Mouse (Mus musculus): ENCODE data around the gene Rfx4. TPM values are rescaled to one million over a fixed set of nuclear protein-coding genes. Genes with fewer than 3 reads are reported as not detected.

Rfx4 gene
- total RNA-seq, 1 experiment from 2014 or later: not detected

DNA sequence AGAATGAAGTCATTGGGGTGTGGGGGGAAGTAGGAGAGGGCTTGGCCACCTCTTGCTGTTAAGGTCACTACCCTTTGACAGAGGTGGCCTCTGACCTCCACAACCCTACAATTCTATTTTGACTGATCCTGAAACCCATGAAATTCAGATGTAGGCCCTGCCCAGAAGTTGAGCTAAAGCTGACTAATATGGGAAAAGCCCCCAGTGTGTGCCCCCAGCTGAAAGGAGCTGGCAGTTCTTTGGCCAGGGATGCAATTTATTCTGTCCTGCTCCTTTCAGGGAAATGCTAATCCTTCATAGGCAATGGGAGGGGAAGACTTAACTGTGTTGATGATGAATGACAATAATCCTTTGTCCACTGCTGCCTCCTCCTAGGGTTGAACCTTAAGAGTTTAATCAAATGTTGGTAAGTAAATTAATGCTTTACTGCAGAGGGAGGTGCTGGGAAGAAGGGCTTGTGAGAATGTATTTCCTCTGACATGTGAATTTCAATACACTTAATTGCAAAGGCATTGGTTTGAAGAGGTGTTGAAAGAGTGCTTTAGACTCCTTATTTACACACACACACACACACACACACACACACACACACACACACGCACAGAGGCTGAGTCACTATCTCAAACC is 155.0 kb downstream of the Rfx4 start:
- no peak for ATAC-seq (replicated peaks in 1 of 2; ENCODE audit: insufficient read depth in 1 of 2, low FRiP score in 2 of 2, low TSS enrichment in 1 of 2, low read depth in 1 of 2, poor library complexity in 2 of 2, severe bottlenecking in 2 of 2)

DNA sequence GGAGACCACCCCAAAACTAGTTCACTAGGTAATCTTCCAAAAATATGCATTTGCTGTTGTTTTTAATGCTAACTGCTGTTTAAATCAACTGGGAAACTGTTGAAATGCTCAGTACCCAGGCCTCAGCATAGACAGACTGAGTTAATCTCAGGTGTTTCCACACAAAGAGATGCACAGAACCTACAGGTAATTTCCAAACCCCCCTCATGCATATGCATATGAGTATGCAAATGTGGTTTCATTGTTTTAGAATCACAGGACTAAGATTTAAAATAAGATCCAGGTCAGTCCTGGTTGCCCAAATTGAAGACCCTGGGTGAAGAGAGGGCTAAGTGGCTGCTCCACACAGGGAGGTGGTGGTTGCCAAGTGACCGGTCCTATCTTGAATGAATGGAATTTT is 157.3 kb downstream of the Rfx4 start:
- no peak for ATAC-seq (replicated peaks in 1 of 2; ENCODE audit: insufficient read depth in 1 of 2, low FRiP score in 2 of 2, low TSS enrichment in 1 of 2, low read depth in 1 of 2, poor library complexity in 2 of 2, severe bottlenecking in 2 of 2)

DNA sequence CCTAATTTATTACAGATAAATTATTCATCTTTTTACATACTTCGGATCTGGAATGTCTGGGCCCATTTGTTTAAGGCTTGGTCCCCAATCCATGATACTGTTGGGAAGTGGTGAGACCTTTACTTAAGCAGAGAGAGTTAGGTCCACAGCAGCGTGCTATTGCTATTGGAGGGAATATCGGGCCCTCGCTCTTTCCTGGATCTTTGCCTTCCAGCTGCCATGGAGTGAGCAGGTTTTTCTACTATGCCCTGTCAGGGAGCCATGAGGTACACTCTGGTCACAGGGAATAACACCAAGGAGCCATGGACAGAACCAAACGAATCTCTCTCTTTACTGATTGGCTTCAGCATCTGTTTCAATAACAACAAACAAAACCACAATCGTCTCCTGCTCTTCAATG is 159.6 kb downstream of the Rfx4 start:
- no peak for ATAC-seq (replicated peaks in 1 of 2; ENCODE audit: insufficient read depth in 1 of 2, low FRiP score in 2 of 2, low TSS enrichment in 1 of 2, low read depth in 1 of 2, poor library complexity in 2 of 2, severe bottlenecking in 2 of 2)

DNA sequence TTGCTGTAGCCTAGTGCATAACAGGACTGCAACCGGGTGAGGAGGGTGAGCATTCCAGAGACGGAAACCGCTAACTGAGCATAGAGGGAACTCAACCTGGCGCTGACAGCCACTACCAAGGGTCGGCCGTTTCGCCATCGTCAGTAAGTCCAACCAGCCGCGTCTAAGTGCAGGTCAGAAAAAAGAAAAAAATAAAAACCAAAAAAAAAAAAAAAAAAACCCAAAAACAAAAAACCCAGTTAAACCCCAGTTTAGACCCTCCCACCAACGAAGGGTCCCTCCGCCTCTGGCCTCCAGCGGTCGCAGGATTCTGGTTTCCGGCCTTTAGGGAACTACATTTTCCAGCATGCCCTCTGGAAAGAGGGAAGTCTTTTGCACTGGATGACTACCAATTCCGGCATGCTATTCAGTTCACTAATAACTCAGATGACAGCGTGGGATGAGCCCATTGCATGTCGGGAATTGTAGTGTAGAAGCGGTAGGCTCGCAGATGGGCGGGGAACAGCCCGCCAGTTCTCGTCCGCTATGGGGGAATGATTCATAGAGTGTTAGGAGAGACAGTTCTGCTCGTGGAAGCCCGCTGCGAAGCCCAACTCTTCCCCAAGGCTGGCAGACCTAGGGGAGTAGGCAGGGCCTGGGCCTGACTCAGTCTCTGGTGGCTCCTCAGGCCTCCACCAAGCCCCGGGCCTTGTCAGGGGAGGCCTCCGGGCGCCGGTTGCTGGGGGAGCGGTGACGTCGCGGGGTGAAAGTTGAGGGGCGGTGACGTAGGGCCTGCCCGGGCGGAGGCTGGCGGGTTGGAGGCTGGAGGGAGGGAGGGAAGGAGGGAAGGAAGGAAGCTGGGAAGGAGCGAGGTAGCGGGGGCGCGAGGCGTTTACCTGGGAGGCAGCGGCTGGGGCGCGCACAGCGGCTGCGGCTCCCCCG is 161.2 kb downstream of the Rfx4 start, which contains the start of gene Ric8b:
Ric8b (plus strand) TSS at position 807 of the 921 bp plus-strand sequence.
- ATAC-seq (replicated peaks in 1 of 2; ENCODE audit: insufficient read depth in 1 of 2, low FRiP score in 2 of 2, low TSS enrichment in 1 of 2, low read depth in 1 of 2, poor library complexity in 2 of 2, severe bottlenecking in 2 of 2): peak; percentile 95 to 97

DNA sequence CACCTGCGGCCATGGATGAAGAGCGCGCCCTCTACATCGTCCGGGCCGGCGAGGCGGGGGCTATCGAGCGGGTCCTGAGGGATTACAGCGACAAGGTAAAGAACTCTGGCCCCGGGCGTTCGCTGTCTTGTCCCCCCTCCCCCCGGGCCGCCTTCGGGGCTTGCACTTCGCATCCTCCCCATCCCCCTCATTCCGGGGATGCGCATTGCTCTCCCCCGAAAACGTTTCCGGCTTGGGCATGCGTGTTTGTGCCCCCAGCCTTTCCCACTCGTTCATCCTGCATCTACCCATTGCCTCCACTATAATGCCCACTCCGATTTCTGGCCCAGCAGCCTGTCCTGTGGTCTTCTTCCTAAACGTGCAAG is 161.9 kb downstream of the Rfx4 start:
- no peak for ATAC-seq (replicated peaks in 1 of 2; ENCODE audit: insufficient read depth in 1 of 2, low FRiP score in 2 of 2, low TSS enrichment in 1 of 2, low read depth in 1 of 2, poor library complexity in 2 of 2, severe bottlenecking in 2 of 2)

DNA sequence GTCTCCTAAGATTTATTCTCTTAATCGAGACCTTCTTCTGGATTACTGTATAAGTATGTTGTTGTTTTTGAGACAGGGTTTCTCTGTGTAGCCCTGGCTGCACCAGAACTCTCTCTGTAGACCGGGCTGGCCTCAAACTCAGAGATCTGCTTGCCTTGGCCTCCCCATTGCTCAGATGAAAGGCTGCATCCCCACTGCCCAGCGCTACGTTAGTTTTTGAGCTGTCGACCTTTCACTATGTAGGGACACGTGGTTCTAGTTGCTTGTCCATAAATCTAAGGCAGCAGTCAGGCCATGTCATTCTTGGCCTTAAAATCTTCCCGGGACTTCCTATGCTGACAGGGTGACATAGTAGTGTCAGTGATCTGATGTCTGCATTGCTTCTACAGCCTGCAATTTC is 170.5 kb downstream of the Rfx4 start:
- ATAC-seq (replicated peaks in 1 of 2; ENCODE audit: insufficient read depth in 1 of 2, low FRiP score in 2 of 2, low TSS enrichment in 1 of 2, low read depth in 1 of 2, poor library complexity in 2 of 2, severe bottlenecking in 2 of 2): no peak

DNA sequence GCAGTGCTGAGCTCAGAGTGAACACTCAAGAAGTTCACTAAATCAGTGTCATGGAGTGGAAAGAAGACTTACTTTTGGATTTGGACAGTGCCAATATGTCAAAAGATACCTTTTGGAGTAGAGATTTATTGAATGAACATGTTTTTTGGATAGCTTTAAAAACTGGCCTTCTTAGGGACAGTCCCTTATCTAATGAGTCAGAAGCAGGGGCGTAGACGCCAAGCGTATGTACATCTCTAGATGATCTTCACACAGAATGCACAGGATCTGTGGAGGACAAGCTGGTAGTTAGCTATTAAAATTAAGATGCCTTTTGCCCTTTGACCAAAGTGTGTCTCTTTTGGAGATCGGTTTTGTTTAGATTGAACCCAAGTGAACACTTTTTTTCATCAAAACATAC is 171.0 kb downstream of the Rfx4 start:
- ATAC-seq (replicated peaks in 1 of 2; ENCODE audit: insufficient read depth in 1 of 2, low FRiP score in 2 of 2, low TSS enrichment in 1 of 2, low read depth in 1 of 2, poor library complexity in 2 of 2, severe bottlenecking in 2 of 2): no peak

DNA sequence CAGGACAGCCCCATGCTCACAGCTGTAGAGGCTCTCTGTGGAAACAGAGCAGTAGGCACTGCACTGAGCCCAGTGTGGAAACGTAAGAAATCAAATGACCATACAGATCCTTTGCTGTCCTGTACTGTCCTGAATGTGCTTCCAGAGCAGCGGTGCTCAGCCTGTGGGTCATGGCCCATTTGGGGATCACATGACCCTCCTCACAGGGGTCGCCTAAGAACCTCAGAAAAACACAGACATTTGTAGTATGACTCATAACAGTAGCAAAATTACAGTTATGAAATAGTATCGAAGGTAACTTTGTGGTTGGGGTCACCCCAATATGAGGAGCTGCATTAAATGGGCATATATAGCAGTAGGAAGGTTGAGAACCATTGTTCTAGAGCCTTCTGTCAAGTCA is 172.6 kb downstream of the Rfx4 start:
- no peak for ATAC-seq (replicated peaks in 1 of 2; ENCODE audit: insufficient read depth in 1 of 2, low FRiP score in 2 of 2, low TSS enrichment in 1 of 2, low read depth in 1 of 2, poor library complexity in 2 of 2, severe bottlenecking in 2 of 2)

DNA sequence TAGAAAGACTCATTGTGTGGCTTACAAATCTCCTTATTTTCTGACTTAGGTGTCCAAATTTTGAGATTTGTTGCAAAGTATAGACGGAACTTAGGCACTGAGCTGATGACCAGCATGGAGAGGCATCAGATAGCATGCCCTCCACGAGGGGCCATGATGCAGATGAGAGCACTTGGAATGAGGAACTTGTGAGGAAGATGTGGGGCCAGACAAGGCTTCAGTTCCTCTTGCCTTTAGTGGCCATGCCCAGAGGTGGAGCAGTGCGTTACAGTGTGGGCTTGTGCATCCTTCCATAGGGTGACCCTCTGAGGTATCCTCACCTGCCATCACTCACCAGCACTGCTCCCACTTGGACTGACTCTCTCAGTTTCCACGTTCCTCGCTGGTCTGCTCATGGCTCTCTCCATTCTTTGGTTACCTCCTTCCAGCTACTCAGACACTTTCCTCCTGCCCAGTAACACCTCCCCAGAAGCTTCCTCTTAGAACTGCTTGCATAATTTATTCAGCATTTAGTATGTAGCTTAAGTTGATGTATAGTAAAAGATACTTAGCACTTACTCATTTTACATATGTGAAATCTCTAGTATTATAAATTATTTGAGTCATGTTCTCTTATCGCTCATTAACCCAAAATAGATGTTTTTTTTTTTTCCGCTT is 179.8 kb downstream of the Rfx4 start:
- ATAC-seq (replicated peaks in 1 of 2; ENCODE audit: insufficient read depth in 1 of 2, low FRiP score in 2 of 2, low TSS enrichment in 1 of 2, low read depth in 1 of 2, poor library complexity in 2 of 2, severe bottlenecking in 2 of 2): peak; percentile 84 to 91

DNA sequence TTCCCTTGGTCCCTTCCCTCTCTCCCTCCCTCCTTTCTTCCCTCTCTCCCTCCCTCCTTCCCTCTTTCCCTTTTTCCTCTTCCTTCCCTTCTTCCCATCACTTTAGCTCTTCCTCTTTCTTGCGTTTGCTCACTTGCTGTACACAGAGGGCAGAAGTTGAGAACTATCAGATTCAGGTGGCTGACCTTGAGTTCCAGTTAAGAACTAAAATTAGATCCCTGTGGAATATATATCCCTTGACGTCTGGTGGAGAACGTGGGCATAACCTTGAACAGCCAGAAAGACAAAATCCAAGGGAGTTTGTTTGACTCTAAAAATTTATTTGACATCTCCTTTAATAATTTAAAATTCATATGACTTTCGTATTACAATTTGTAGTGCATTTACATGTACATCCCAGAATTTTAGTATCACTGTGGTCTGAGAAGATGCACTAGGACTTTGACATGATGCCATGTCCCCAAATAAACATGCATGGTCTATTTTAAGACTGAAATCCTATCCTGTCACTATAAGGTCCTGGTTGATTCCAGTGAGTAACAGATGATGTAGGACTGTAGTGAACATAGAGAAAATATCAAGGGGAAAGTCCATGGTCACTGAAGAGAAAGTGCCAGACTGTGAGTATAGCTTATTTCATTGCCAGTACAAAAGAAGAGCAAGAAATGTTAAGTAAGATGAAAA is 181.1 kb downstream of the Rfx4 start:
- no peak for ATAC-seq (replicated peaks in 1 of 2; ENCODE audit: insufficient read depth in 1 of 2, low FRiP score in 2 of 2, low TSS enrichment in 1 of 2, low read depth in 1 of 2, poor library complexity in 2 of 2, severe bottlenecking in 2 of 2)

DNA sequence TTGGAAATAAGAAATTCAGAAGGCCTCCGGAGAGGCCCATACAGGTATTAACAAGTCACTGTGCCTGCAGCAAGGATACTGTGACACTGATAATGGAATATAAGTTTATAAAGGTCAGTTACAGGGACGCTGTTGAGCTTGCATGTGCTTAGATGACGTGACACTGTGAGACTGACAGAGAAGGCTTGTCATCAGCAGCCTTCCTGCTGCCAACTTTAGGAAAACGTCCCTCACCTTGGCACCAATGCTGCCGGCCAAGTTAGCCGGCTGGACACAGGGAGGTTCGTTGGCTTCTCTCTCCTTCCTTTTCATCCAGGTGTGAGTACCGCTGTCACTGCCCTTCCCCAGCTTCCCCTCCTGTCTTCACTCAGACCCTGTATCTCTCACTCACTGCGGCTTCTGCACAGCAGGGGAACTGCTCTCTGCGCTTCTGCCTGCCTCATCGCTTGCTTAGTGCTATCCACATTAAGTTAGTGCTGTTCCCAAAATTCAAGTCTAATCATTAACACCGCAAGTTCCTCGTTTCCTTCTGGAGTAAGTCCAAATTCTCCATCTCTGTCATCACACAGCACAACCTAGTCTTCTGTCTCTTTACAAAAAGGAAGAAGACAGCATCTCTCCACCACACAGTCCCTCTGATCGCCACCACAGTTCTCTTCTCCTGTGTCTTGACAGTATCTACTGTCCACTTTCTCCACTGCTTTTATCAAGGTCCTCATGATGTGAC is 182.4 kb downstream of the Rfx4 start:
- ATAC-seq (replicated peaks in 1 of 2; ENCODE audit: insufficient read depth in 1 of 2, low FRiP score in 2 of 2, low TSS enrichment in 1 of 2, low read depth in 1 of 2, poor library complexity in 2 of 2, severe bottlenecking in 2 of 2): no peak

DNA sequence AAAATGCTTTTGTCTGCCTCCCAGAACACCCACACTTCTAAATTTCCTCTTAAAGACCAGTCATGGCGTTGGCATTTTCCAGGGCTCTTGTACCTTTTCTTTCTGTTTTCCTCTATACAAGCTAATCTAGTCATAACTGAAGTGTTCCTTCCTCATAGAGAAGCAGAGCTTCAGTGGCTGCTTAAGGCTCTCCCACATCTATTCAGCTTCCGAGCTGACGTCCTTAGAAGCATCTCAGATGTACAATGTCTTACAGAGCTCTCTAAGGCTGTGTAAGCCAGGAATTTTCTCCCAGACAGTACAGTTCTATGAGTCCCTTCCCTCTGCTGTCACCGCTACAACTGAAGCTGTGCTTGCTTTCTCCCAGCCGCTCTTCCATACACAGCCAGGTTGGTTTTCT is 183.0 kb downstream of the Rfx4 start:
- no peak for ATAC-seq (replicated peaks in 1 of 2; ENCODE audit: insufficient read depth in 1 of 2, low FRiP score in 2 of 2, low TSS enrichment in 1 of 2, low read depth in 1 of 2, poor library complexity in 2 of 2, severe bottlenecking in 2 of 2)

DNA sequence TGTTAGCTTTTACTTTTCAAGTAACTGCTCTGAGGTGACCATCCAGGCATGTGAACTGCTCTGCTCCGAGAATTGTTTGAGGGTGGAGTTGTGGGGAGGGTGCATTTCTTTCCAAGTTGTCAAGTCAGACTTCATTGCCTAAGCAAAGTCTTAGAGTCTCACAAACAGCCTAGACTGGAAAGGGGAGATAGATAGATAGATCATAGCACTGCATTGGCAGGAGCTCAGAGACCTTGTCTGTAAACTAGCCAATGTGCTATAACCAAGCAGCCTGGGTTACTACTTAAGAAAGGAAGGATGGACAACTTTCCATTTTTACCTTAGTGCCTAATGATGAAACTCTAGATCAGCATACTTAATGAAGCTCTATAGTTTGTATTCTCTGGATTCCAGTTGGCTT is 184.5 kb downstream of the Rfx4 start:
- ATAC-seq (replicated peaks in 1 of 2; ENCODE audit: insufficient read depth in 1 of 2, low FRiP score in 2 of 2, low TSS enrichment in 1 of 2, low read depth in 1 of 2, poor library complexity in 2 of 2, severe bottlenecking in 2 of 2): no peak

DNA sequence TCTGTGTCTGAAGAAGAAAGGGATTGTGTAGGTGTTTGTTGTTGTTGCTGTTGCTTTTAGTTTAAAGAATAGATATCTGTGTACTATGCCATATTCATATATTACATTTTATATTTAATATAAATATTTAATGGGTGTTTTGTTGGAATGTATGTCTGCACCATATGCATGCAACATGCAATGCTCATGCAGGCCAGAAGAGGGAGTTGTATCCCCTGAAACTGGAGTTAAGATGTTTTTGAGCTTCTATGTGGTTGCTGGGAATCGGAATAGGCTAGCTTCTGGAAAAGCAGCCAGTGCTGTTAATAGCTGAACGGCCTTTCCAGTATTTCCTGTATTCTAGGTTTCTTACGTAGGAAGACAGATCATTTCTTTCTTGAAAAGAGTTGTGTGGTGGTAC is 189.8 kb downstream of the Rfx4 start:
- ATAC-seq (replicated peaks in 1 of 2; ENCODE audit: insufficient read depth in 1 of 2, low FRiP score in 2 of 2, low TSS enrichment in 1 of 2, low read depth in 1 of 2, poor library complexity in 2 of 2, severe bottlenecking in 2 of 2): no peak

DNA sequence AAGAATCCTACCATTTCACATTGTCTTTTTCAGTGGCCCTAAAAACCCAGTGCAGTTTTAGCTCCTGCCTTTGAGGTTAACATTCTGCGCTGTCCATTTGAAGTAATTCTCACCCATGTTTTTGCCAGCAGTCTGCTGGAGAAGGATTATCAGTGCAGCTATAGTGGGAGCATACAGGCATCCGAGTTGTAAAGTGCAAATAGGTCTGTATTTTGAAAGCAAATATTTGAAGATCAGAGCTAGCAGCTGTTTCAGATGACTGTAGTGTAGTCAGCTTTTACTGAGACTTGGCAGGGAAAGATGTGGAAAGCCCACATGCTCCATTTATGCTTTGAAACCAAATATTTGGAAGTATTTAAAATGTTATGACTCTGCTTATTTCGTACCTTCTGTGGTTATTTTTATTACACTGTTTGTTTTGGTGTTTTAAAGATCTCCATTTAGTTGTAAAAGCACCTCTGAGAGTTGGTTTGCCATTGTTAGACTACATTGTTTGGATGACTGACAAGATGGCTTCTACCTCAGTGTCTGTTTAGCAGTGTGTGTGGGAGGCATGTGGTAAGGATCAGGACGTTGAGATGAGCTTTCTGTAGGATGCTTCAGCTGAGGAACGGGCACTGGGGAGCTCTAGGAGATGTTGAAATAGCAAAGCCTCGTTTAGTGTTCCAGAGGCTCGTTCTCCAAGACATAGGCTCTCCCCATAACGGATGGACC is 193.3 kb downstream of the Rfx4 start:
- ATAC-seq (replicated peaks in 1 of 2; ENCODE audit: insufficient read depth in 1 of 2, low FRiP score in 2 of 2, low TSS enrichment in 1 of 2, low read depth in 1 of 2, poor library complexity in 2 of 2, severe bottlenecking in 2 of 2): no peak

DNA sequence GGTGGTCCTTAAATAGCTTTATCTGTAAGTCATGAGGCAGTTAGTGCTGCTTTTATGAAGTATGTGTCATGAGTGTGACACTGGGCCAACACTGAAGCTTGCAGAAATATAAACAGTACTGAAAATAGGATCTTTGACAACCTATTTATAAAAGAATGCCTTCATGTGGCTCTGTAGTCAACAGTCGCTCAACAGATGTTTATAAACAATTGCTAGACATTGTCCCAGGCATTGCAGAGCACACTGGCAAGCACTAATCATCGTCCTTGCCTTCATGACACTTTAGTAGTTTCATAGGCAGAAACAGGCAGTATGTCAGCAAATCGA is 193.8 kb downstream of the Rfx4 start:
- no peak for ATAC-seq (replicated peaks in 1 of 2; ENCODE audit: insufficient read depth in 1 of 2, low FRiP score in 2 of 2, low TSS enrichment in 1 of 2, low read depth in 1 of 2, poor library complexity in 2 of 2, severe bottlenecking in 2 of 2)

DNA sequence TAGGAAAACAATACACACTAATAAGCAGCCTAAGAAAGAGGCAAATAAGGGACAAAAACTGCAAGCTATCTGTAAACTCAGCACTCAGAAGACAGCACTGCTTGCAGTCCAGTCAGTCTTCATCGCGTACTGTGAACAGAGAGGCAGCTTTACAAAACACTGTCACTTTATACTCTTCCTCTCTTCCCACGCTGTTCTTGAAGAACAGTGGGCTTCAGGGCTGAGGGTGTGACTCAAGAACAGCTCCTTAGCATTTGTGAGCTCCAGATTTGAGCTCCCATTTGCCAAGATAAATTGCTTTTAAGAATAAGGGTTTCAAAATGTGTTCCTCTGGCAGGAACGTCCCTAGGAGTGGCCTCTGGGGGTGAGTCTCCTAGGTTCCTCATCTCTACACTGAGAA is 194.5 kb downstream of the Rfx4 start:
- ATAC-seq (replicated peaks in 1 of 2; ENCODE audit: insufficient read depth in 1 of 2, low FRiP score in 2 of 2, low TSS enrichment in 1 of 2, low read depth in 1 of 2, poor library complexity in 2 of 2, severe bottlenecking in 2 of 2): no peak
